10 mouse cellular contexts compared by ENCODE assay signal in the genomic region with DNA sequence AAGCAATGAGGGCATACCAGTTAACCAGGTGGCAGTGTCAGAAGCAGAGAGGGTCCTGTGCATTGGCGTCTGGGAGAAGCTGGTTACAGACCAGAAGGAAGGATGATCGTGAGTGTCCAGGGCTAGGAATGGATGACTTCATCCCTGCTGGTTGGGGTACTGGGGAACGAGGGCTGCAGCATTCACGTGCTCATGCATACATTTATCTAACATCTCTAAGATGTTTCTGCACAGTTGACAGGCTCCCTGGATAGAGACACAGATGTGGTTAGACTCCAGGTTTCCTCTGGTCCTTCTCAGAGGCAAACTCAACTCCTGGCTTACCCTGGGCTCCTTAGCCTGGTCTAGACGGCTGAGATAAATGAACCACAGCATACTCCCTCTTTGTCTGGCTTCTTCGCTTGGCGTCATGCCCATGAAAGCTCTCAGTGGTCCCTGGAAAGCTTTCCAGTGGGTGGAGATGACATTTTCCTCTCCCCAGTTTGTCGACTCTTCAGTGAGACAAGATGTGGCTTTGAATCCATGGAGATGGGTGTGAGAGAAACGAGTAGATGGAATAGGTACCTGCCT. TPM values are rescaled to one million over a fixed set of nuclear protein-coding genes. Genes with fewer than 3 reads are reported as not detected.
DNase-seq lines count a peak whose midpoint lies in the region; ATAC-seq lines count a peak whose summit lies in the region.
"Had no signal": no experiment of that assay in that cellular context is flagged by ENCODE, and none has a peak within 500 bp of the region (broad histone marks: within the 10 kb centered on the region; RNA-seq: fewer than 3 reads in every experiment).

No protein-coding gene starts in this region.

- no peaks in the 10 kb centered on the region for H3K27me3 ChIP-seq in lung, embryonic 15.5 days
- H3K27me3 ChIP-seq: embryonic facial prominence, embryonic 13.5 days had no signal

- intact Hi-C loops in heart, postnatal 25 days (cut with DNase I) = no loop called here

- H3K36me3 ChIP-seq in lung, embryonic 15.5 days = no peaks in the 10 kb centered on the region
- no peaks in the 10 kb centered on the region for H3K36me3 ChIP-seq in macrophage (ENCODE audit: inconsistent target)
- H3K36me3 ChIP-seq: embryonic facial prominence, embryonic 13.5 days had no signal

- H3K4me3 ChIP-seq in lung, embryonic 15.5 days = no peak overlapping the region
- no peak overlapping the region for H3K4me3 ChIP-seq in macrophage (ENCODE audit: inconsistent target)
- H3K4me3 ChIP-seq: embryonic facial prominence, embryonic 13.5 days had no signal

- 31% methylated on average over 9 of the region's 9 CpGs for WGBS in lung, embryonic 15.5 days
- 57% methylated on average over 9 of the region's 9 CpGs for WGBS in macrophage (ENCODE audit: missing documents)

- H3K9me3 ChIP-seq in lung, embryonic 15.5 days = no peaks in the 10 kb centered on the region

- H3K79me2 ChIP-seq in macrophage (ENCODE audit: inconsistent target) = no peaks in the 10 kb centered on the region

- H3K9ac ChIP-seq in lung, embryonic 15.5 days = no peak overlapping the region
- H3K9ac ChIP-seq: embryonic facial prominence, embryonic 13.5 days had no signal

- peak overlapping the region; percentile 85 for H3K27ac ChIP-seq in lung, embryonic 15.5 days
- H3K27ac ChIP-seq in macrophage = peak overlapping the region; percentile 75
- H3K27ac ChIP-seq: embryonic facial prominence, embryonic 13.5 days had no signal

- no peak for ATAC-seq in lung, embryonic 15.5 days (ENCODE audit: borderline replicate concordance, extremely low read depth, low FRiP score, low TSS enrichment)
- ATAC-seq in common myeloid progenitor, adult 5-6 weeks (replicated peaks; ENCODE audit: low read depth, poor library complexity, severe bottlenecking) = peak; percentile 27

- peak; percentile 92 for DNase-seq in heart, adult 11 months
- no peak for DNase-seq in heart, postnatal 25 days (ENCODE audit: low spot score)
- DNase-seq in lung, postnatal 14 days = no peak
- DNase-seq in adrenal gland, adult 8-10 months = no peak
- no peak for DNase-seq in frontal cortex, adult 2 months (ENCODE audit: extremely low spot score in 1 of 2, low spot score in 1 of 2)

- 0 out of 2 replicates have a peak overlapping the region, but pooled peaks have one; percentile 0 for H3K4me2 ChIP-seq in lung, embryonic 15.5 days
- H3K4me2 ChIP-seq: embryonic facial prominence, embryonic 13.5 days; liver, embryonic 11.5 days had no signal

- H3K4me1 ChIP-seq in lung, embryonic 15.5 days = peaks cover 44% of the 10 kb centered on the region

RNA-seq across cellular contexts. Expression of a gene that starts 30.6 kb away (rescaled TPM):
- total RNA-seq in heart, postnatal 25 days (2021) = not detected
- polyA plus RNA-seq in lung, embryonic 15.5 days (2015; fragmentation: Nextera tagmentation; extraction: Ambion mirVana) = not detected in 2 replicates
- total RNA-seq in common myeloid progenitor, adult 5-6 weeks (2017) = not detected in 2 replicates
- 1 to 10 TPM in 16 of 26 experiments, under 1 TPM in 2, not detected in 8; 0.58 to 6.6 (median 2.1) TPM for total RNA-seq in macrophage (2018; cell fraction: chromatin; rRNA removed)
- not detected for total RNA-seq in macrophage (2018; cell fraction: cytosol; rRNA removed)
- 1 to 10 TPM in 9 of 26 experiments, under 1 TPM in 6, not detected in 11; 0.47 to 4.3 (median 1.1) TPM for total RNA-seq in macrophage (2018; cell fraction: nucleus; rRNA removed)
- not detected in 3 replicates for polyA plus RNA-seq in macrophage (2018)
- not detected for total RNA-seq in adrenal gland, adult 8-10 months (2022)
- 0.14 TPM in 1 of 2 replicates, not detected in the other for polyA plus RNA-seq in frontal cortex, adult 2 months (2012; rRNA removed)
- polyA plus RNA-seq: embryonic facial prominence, embryonic 13.5 days; liver, embryonic 11.5 days had no signal

RNA-seq across cellular contexts. Expression of a gene that starts 37.4 kb away (rescaled TPM):
- 100 to 1,000 TPM; 123 to 126 TPM for total RNA-seq in heart, postnatal 25 days (2021)
- polyA plus RNA-seq in lung, embryonic 15.5 days (2015; fragmentation: Nextera tagmentation; extraction: Ambion mirVana) = 74.8 and 85.7 TPM in 2 replicates
- 0.32 and 0.39 TPM in 2 replicates for total RNA-seq in common myeloid progenitor, adult 5-6 weeks (2017)
- total RNA-seq in macrophage (2018; cell fraction: chromatin; rRNA removed) = 100 to 1,000 TPM in 15 of 26 experiments, 10 to 100 TPM in 11; 21.7 to 469 (median 121) TPM
- 100 to 1,000 TPM; 150 to 988 (median 446) TPM for total RNA-seq in macrophage (2018; cell fraction: cytosol; rRNA removed)
- 100 to 1,000 TPM; 112 to 839 (median 227) TPM for total RNA-seq in macrophage (2018; cell fraction: nucleus; rRNA removed)
- polyA plus RNA-seq in macrophage (2018) = 596 to 877 TPM (median 653 TPM) in 3 replicates
- 1,000 to 10,000 TPM in 1 of 4 experiments, 100 to 1,000 TPM in 3; 130 to 1,084 (median 297) TPM for total RNA-seq in adrenal gland, adult 8-10 months (2022)
- 86.0 and 90.9 TPM in 2 replicates for polyA plus RNA-seq in frontal cortex, adult 2 months (2012; rRNA removed)

Comparison
In these comparisons a context has a peak if more than half of its experiments do, and no peak if none do; other contexts are left out.
1. RNA of a gene that starts 37.4 kb away (total RNA-seq): 130 to 1,084 TPM in adrenal gland, adult 8-10 months and 123 to 126 TPM in heart, postnatal 25 days; 0.32 to 0.39 TPM in common myeloid progenitor, adult 5-6 weeks; every median in the first group is over 10 times any median in the second.